Mouse (Mus musculus): ENCODE measurements around the gene Peak1. TPM values are rescaled to one million over a fixed set of nuclear protein-coding genes. Genes with fewer than 3 reads are reported as not detected.

Peak1 gene
- 7.2 and 7.3 TPM in 2 replicates for polyA plus RNA-seq (2015; fragmentation: Nextera tagmentation; extraction: Ambion mirVana)

DNA sequence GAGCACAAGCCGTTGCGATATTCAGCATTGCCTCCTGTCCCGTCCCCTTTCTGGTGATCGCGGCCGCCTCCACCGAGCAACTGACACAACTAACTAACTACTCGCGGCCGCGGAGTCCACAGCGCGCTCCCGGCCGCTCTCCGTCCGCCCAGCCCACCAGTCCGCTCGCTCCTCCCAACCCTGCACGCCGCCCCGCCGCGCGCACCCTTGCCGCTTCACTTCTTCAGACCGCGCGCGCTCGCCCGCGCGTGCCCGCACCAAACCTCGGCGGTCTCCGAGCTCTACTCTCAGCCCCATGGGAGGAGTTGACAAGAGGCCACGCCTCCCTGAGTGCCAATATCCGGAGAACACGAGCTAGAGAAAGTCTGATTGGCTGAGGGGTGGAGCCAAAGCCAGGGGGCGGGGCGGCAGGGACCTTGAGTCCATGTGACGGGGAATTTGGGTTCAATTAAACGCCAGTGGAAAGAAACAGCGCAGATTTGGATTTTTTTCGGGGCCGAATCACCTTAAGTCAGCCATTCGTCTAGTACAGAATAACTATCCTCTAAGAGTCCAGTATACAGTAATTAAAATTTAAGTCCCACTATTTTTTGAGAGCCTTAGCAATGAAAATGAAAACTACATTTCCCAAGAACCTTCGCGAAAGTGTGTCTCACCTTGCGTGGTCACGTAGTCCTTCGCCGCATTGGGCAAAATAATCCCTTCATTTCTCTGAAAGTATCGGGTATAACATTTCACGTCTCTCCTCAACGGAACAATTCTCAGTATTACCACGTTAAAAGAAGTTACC is at the start of gene Peak1, which contains the start of gene Hmg20a:
Peak1 (minus strand) TSS at position 120 of the 790 bp plus-strand sequence.
Hmg20a (plus strand) TSS at position 662 of the 790 bp plus-strand sequence.

DNA sequence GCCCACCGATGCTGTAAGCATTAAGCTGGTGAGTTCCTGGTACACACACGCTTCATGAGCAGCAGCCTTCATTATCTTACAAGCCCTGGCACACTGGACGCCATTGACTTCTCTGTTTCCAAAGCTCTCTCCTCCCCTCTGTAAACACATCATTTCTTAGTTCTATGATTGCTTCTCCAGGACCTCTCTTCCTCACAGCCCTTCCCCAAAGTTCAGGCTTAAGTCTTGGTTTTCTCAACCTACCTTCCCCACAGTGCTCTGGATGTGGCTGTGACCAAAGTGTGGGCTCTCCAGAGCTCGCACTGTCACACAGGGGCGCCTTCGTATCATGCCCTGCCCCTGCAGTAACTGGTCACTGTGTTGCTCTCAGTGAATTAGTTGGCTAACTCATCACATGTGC is 252.5 kb downstream of the Peak1 start, which contains the start of gene Tspan3:
Tspan3 (minus strand) TSS at position 101 of the 400 bp plus-strand sequence.

Small RNAs within 50 kb of the gene (microRNA-seq; reads per million reads assigned to microRNA genes)
- 0 to 0.10 reads per million in 2 experiments for gene Gm24270

Other genes with a start within 250 kb of the Peak1 start
- 27.6 and 30.1 TPM in 2 replicates for gene Hmg20a, start 542 bp upstream of the Peak1 start, polyA plus RNA-seq (2015; fragmentation: Nextera tagmentation; extraction: Ambion mirVana)

Data from skeletal muscle tissue, postnatal 0 days (tissue).